Mouse (Mus musculus) hindbrain, embryonic 12.5 days (tissue): Measurements from ENCODE around the gene Aldh9a1. TPM values are rescaled to one million over a fixed set of nuclear protein-coding genes. Genes with fewer than 3 reads are reported as not detected.

Experiments used
- ATAC-seq: fragments of 200-750 bp; cut with Nextera tagmentation; 2 replicates; pipeline ENCODE4 v1.8.0; 2017; ENCODE audit warnings: moderate TSS enrichment; ENCODE audit not compliant: low FRiP score
- H3K27ac ChIP-seq: fragments of 300-500 bp; sonication (generic); 2 replicates; pipeline ENCODE4 v1.5.1; 2016; ENCODE audit warnings: mild to moderate bottlenecking
- H3K27me3 ChIP-seq: fragments of 300-500 bp; sonication (generic); 2 replicates; pipeline ENCODE4 v1.6.1; 2016; ENCODE audit warnings: mild to moderate bottlenecking
- H3K36me3 ChIP-seq: fragments of 300-500 bp; sonication (generic); 2 replicates; pipeline ENCODE4 v1.6.1; 2016; ENCODE audit warnings: mild to moderate bottlenecking
- H3K4me1 ChIP-seq: fragments of 300-500 bp; sonication (generic); 2 replicates; pipeline ENCODE4 v1.6.1; 2016
- H3K4me2 ChIP-seq: fragments of 300-500 bp; sonication (generic); replicated peaks from 2 replicates; pipeline ENCODE4 v1.6.1; 2016; ENCODE audit warnings: mild to moderate bottlenecking
- H3K4me3 ChIP-seq: fragments of 300-500 bp; sonication (generic); 2 replicates; pipeline ENCODE4 v1.5.1; 2016; ENCODE audit warnings: mild to moderate bottlenecking
- H3K9ac ChIP-seq: fragments of 300-500 bp; sonication (generic); 2 replicates; pipeline ENCODE4 v1.6.1; 2016; ENCODE audit warnings: mild to moderate bottlenecking, moderate library complexity
- H3K9me3 ChIP-seq: fragments of 300-500 bp; sonication (generic); replicated peaks from 2 replicates; pipeline ENCODE4 v1.6.1; 2016; ENCODE audit warnings: mild to moderate bottlenecking
- WGBS: fragments of 180-500 bp; shearing (Covaris S2); methylation state at CpG from one replicate; pipeline ENCODE4 v1.1.7; 2016; 5-methylcytosine and 5-hydroxymethylcytosine counted together
- polyA plus RNA-seq: library from polyadenylated mRNA; unstranded; fragments of >200 nt; fragmentation: Nextera tagmentation; extraction: Ambion mirVana; gene quantifications from 2 replicates; pipeline ENCODE4 v1.2.1, GENCODE M21; 2016

The Aldh9a1 gene
- polyA plus RNA-seq: 37.2 and 39.3 TPM in 2 replicates

GRCm38 (mm10) chr1:167349815-167350596 is at the start of gene Aldh9a1:
Aldh9a1 (plus strand) TSS chr1:167349991.
- 0 out of 2 replicates have a peak, but pooled peaks cover 3% of the 10 kb centered on the region for H3K4me1 ChIP-seq
- no peaks in the 10 kb centered on the region for H3K9me3 ChIP-seq
- no peaks in the 10 kb centered on the region for H3K27me3 ChIP-seq
- H3K36me3 ChIP-seq: peaks cover 10% of the 10 kb centered on the region; the same call in 1 of the 2 replicates
- peak within 1 kb of the TSS; percentile 80 for H3K4me2 ChIP-seq
- H3K4me3 ChIP-seq: peak within 1 kb of the TSS; percentile 71
- WGBS: under 1% methylated on average over 55 of the region's 55 CpGs
- peak; percentile 99 for ATAC-seq
- peak within 1 kb of the TSS; percentile 77 for H3K27ac ChIP-seq
- H3K9ac ChIP-seq: peak within 1 kb of the TSS; percentile 63

- Histone ChIP-seq H3K36me3 (no peaks in the 10 kb centered on the region), H3K4me3 (no peak overlapping the region), H3K27me3 (no peaks in the 10 kb centered on the region), H3K27ac (no peak overlapping the region), H3K4me1 (no peaks in the 10 kb centered on the region), H3K9ac (no peak overlapping the region), H3K9me3 (no peaks in the 10 kb centered on the region), H3K4me2 (no peak overlapping the region)
- ATAC-seq: no peak
- WGBS: 91% methylated on average over 2 of the region's 2 CpGs
These were observed 49.7 kb upstream of the Aldh9a1 start for GRCm38 (mm10) chr1:167300122-167300521.

- no peak for ATAC-seq
These were observed 44.2 kb upstream of the Aldh9a1 start for GRCm38 (mm10) chr1:167305501-167306137.

DNA sequence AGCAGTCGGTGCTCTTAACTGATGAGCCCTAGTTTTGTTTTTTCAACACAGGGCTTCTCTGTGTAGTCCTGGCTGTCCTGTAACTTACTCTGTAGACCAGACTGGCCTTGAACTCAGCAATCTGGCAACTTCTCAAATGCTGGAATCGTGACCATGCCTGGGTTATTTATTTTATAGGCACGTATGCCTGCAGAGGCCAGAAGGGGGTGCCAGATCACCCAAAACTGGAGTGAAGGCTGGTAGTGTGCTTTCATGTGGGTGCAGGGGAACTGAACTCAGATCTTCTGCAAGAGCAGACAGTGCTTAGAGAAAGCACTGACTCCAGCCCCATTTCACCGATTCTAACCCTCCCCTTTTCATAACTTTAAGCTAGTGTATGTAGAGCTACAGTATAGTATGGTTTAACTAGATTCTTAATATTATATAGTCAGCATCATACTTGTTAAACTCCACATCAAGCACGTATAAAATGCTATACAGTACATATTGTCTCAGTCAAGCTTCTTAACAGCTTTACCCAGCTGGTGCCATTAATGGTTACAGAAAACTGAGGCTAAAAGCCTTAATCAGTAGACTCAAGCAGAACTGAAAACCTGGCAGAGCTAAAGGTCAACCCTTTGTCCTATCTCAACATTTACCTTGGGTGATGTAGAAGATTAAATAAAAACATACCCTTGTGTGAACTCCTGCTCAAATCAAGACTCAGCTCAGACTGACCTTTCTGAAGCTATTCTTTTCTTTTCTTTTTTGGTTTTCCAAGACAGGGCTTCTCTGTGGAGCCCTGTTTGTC is 43.1 kb upstream of the Aldh9a1 start:
- no peak overlapping the region for H3K9ac ChIP-seq
- peaks cover 7% of the 10 kb centered on the region for H3K4me1 ChIP-seq
- H3K4me2 ChIP-seq: no peak overlapping the region
- no peaks in the 10 kb centered on the region for H3K27me3 ChIP-seq
- no peak overlapping the region for H3K27ac ChIP-seq
- no peak for ATAC-seq
- H3K4me3 ChIP-seq: no peak overlapping the region
- 73% methylated on average over 5 of the region's 5 CpGs for WGBS
- H3K36me3 ChIP-seq: 0 out of 2 replicates have a peak, but pooled peaks cover 4% of the 10 kb centered on the region
- no peaks in the 10 kb centered on the region for H3K9me3 ChIP-seq

More at GRCm38 (mm10) chr1:167305501-167306137, 44.2 kb upstream of the Aldh9a1 start:
- Histone ChIP-seq H3K4me1 (peaks cover 7% of the 10 kb centered on the region), H3K4me2 (no peak overlapping the region), H3K9me3 (no peaks in the 10 kb centered on the region), H3K4me3 (no peak overlapping the region), H3K9ac (no peak overlapping the region), H3K27ac (no peak overlapping the region), H3K27me3 (no peaks in the 10 kb centered on the region), H3K36me3 (0 out of 2 replicates have a peak, but pooled peaks cover 2% of the 10 kb centered on the region)
- 66% methylated on average over 7 of the region's 7 CpGs for WGBS

- no peak overlapping the region for H3K27ac ChIP-seq
- WGBS: 62% methylated on average over 11 of the region's 11 CpGs
- H3K4me2 ChIP-seq: peak overlapping the region; percentile 80
- peak overlapping the region; percentile 76 for H3K4me3 ChIP-seq
- H3K9ac ChIP-seq: peak overlapping the region; percentile 88
- ATAC-seq: no peak; the same call in 1 of the 2 replicates
- peaks cover 7% of the 10 kb centered on the region for H3K4me1 ChIP-seq
- H3K36me3 ChIP-seq: 0 out of 2 replicates have a peak, but pooled peaks cover 12% of the 10 kb centered on the region
- no peaks in the 10 kb centered on the region for H3K9me3 ChIP-seq
- no peaks in the 10 kb centered on the region for H3K27me3 ChIP-seq
These were observed 42.1 kb upstream of the Aldh9a1 start for GRCm38 (mm10) chr1:167307674-167308073.

GRCm38 (mm10) chr1:167308261-167309054 is 41.3 kb upstream of the Aldh9a1 start, which contains the start of gene Tmco1:
Tmco1 (plus strand) TSS chr1:167308378.
- Histone ChIP-seq H3K4me3 (peak within 1 kb of the TSS; percentile 76), H3K9me3 (no peaks in the 10 kb centered on the region), H3K27me3 (no peaks in the 10 kb centered on the region), H3K27ac (peak within 1 kb of the TSS; percentile 96), H3K4me2 (peak within 1 kb of the TSS; percentile 80), H3K36me3 (0 out of 2 replicates have a peak, but pooled peaks cover 15% of the 10 kb centered on the region), H3K9ac (peak within 1 kb of the TSS; percentile 88), H3K4me1 (peaks cover 7% of the 10 kb centered on the region)
- ATAC-seq: peak; percentile 97
- WGBS: under 1% methylated on average over 82 of the region's 82 CpGs

DNA sequence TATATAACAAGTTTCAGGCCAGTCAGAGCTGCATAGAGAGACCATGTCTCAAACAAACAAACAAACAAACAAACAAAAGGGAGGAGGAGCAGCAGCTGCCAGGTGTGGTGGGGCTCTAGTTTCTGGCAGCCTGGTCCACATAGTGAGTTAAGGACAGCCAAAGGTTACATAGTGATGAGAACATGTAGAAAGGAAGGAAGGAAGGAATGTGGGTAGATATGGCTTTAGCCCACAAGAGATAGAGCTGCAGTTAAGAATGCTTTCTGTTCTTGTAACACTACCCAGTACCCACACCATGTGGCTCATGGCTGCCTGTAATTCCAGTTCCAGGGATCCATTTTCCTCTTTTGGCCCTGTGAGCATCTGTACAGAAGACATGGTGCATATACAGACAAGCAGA is 37.4 kb upstream of the Aldh9a1 start:
- Histone ChIP-seq H3K27ac (no peak overlapping the region), H3K4me1 (peaks cover 7% of the 10 kb centered on the region), H3K27me3 (no peaks in the 10 kb centered on the region), H3K4me2 (no peak overlapping the region), H3K9me3 (no peaks in the 10 kb centered on the region), H3K4me3 (no peak overlapping the region), H3K9ac (no peak overlapping the region), H3K36me3 (peaks cover 32% of the 10 kb centered on the region; the same call in 1 of the 2 replicates)
- ATAC-seq: no peak

DNA sequence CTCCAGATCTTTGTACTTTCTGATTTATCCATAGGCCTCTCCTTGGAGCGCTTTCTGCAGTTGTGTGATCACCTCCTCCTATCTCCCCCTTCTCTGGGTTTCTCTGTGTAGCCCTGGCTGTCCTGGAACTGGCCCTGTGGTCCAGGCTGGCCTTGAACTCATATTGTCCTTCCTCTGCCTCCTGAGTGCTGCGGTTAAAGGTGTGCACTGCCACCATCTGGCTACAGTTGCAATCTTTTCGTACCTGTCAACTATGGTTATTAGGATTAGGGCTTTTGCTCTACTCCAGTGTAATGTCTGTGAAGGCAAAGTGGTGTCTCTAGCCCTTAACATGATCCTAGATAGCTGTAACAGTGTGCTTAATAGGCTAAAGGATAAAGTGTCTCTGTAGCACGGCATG is 36.6 kb upstream of the Aldh9a1 start:
- Histone ChIP-seq H3K27ac (no peak overlapping the region), H3K4me3 (no peak overlapping the region), H3K4me2 (no peak overlapping the region), H3K27me3 (no peaks in the 10 kb centered on the region), H3K4me1 (peaks cover 4% of the 10 kb centered on the region), H3K9me3 (no peaks in the 10 kb centered on the region), H3K36me3 (peaks cover 34% of the 10 kb centered on the region; the same call in 1 of the 2 replicates), H3K9ac (no peak overlapping the region)
- no peak for ATAC-seq
- WGBS: 93% methylated on average over 4 of the region's 4 CpGs

DNA sequence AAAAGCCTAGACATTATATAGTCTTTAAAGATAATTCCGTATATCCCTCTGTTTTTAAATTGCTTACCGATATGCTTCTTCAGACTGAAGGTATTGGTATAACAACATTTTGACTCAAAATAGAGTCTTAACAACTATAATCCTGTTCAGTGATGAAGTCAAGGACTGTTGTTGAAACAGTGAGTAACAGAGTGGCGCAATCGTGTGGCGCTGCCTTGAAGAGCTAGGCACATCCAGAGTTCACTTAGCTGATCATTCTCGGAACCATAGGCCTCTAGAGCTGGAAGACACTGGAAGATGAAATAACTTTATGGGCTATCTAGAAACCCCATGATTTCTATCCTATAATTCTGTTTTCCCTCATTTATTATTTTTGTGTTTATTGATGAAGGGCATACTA is 28.1 kb upstream of the Aldh9a1 start:
- no peaks in the 10 kb centered on the region for H3K4me1 ChIP-seq
- ATAC-seq: no peak
- peaks cover 79% of the 10 kb centered on the region for H3K36me3 ChIP-seq
- H3K27ac ChIP-seq: no peak overlapping the region
- no peaks in the 10 kb centered on the region for H3K27me3 ChIP-seq
- H3K9me3 ChIP-seq: no peaks in the 10 kb centered on the region
- H3K4me3 ChIP-seq: no peak overlapping the region
- no peak overlapping the region for H3K4me2 ChIP-seq
- no peak overlapping the region for H3K9ac ChIP-seq
- 96% methylated on average over 6 of the region's 6 CpGs for WGBS

GRCm38 (mm10) chr1:167328776-167329175 is 21.0 kb upstream of the Aldh9a1 start:
- no peak for ATAC-seq
- WGBS: 90% methylated on average over 6 of the region's 6 CpGs
- H3K9ac ChIP-seq: no peak overlapping the region
- peaks cover 61% of the 10 kb centered on the region for H3K36me3 ChIP-seq
- H3K4me2 ChIP-seq: no peak overlapping the region
- no peaks in the 10 kb centered on the region for H3K9me3 ChIP-seq
- H3K4me1 ChIP-seq: no peaks in the 10 kb centered on the region
- H3K27ac ChIP-seq: no peak overlapping the region
- no peak overlapping the region for H3K4me3 ChIP-seq
- H3K27me3 ChIP-seq: no peaks in the 10 kb centered on the region

- no peaks in the 10 kb centered on the region for H3K4me1 ChIP-seq
- no peak overlapping the region for H3K4me3 ChIP-seq
- H3K27me3 ChIP-seq: no peaks in the 10 kb centered on the region
- H3K4me2 ChIP-seq: no peak overlapping the region
- H3K9ac ChIP-seq: no peak overlapping the region
- H3K9me3 ChIP-seq: no peaks in the 10 kb centered on the region
- WGBS: 92% methylated on average over 8 of the region's 8 CpGs
- peaks cover 45% of the 10 kb centered on the region for H3K36me3 ChIP-seq
- ATAC-seq: no peak
- no peak overlapping the region for H3K27ac ChIP-seq
These were observed 18.7 kb upstream of the Aldh9a1 start for GRCm38 (mm10) chr1:167331106-167331505.
